Mouse (Mus musculus): ENCODE measurements around the gene Evc.

The Evc gene

GRCm38 (mm10) chr5:37330449-37331132 lies 6.1 kb downstream of the Evc start:
- no peak for TF ChIP-seq GATA4 (IDR thresholded peaks at IDR 0.05; ENCODE audit: insufficient replicate concordance, low read length)

- TF ChIP-seq GATA4 (IDR thresholded peaks at IDR 0.05; ENCODE audit: insufficient replicate concordance, low read length) = no peak
Observed at GRCm38 (mm10) chr5:37326675-37327074, 10.0 kb downstream of the Evc start.

GRCm38 (mm10) chr5:37320761-37321160 lies 15.9 kb downstream of the Evc start:
- no peak for TF ChIP-seq GATA4 (IDR thresholded peaks at IDR 0.05; ENCODE audit: insufficient replicate concordance, low read length)

DNA sequence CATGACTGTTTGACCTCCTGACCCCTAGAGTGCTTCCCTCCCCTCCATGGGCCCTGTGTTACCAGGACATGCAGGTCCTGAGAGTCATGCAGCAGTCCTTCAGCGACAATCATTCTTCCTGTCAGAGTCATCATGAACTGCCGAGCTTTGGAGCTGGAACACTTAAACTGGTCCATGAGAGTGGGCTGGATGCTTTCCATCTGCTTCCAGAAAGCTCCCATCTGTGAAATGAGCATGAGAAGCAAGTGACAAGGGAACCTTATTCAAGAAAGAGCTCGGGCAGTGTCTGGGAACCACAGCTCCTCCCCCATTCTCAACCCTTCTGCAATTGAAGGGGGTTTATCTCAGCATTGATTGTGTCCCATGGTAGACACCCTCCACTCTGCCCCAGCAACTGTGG lies 16.5 kb downstream of the Evc start:
- TF ChIP-seq GATA4 (IDR thresholded peaks at IDR 0.05; ENCODE audit: insufficient replicate concordance, low read length) = no peak

GRCm38 (mm10) chr5:37318715-37319114 lies 18.0 kb downstream of the Evc start:
- no peak for TF ChIP-seq GATA4 (IDR thresholded peaks at IDR 0.05; ENCODE audit: insufficient replicate concordance, low read length)

DNA sequence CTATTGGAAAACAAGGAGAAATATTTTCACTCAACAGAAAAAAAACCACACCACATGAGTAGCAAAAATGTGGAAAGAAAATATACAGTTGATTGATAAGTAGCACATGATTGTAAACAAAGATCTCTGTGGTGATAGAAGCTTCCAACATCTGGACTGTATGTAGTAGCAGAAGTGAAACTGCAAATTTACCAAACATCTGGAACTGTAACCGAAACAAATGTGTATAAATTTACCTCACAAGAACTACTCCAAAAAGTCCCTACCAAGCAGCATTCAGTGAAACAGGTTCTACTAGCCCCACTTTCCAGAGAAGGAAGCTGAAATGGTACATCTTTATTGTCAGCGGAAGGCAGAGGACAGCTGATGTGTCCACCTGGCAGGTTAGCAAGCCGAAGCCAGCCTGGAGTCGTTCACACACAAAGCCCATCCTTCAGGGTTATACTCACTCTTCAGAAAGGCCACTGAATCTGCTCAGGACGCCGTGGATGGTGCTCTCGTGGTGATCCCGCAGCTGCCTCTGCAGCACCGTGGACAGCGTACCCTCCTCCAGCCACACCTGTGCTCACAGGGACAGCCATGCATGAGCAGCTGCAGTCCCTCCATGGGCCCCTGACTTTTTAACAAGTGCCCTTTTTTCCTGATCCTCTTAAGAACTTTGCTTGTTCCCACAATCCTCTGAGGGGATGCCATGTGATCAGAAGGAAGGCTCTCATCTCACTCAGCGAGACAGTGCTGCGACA lies 23.5 kb downstream of the Evc start:
- TF ChIP-seq GATA4 (IDR thresholded peaks at IDR 0.05; ENCODE audit: insufficient replicate concordance, low read length) = no peak

DNA sequence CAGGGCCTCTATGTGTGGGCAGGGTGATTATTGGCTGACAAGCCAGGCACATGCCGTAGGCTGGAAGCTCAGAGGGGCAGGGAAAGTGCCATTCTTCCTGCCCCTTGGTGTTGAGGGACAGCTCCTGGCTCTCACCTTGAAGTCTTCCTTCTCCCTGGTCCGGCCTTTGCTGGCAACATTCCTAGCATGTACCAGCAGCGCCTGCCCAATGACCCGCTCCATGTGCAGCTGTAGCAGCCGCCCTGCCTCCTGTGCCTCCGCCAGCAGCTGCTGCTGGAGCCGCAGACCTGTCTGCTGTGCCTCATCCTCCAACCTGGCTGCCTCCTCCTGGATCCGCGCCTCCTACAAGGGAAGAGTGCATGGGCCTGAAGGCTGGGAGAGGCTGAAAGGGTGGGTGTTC lies 26.7 kb downstream of the Evc start:
- TF ChIP-seq GATA4 (IDR thresholded peaks at IDR 0.05; ENCODE audit: insufficient replicate concordance, low read length) = no peak

- TF ChIP-seq GATA4 (IDR thresholded peaks at IDR 0.05; ENCODE audit: insufficient replicate concordance, low read length) = no peak
Observed at GRCm38 (mm10) chr5:37298370-37298769, 38.3 kb downstream of the Evc start.

DNA sequence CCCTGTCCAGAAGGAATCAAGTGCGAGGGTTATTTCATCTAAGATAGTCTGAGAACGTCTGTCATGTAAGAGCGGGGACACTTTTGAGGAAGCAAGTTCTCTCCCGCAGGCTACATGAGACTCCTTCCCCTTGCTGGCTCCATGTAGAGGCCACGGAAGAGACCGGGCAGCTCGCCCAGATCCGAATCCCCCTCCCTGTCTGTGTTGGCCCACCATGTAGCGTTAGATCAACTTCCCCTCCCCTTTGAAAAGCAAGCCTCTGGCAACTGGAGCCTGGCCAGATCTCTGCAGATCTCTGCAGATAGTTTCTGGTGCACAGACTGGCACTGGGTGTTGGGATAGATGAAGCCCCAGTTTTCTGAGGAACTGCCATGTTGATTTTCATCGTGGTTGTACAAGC lies 40.0 kb downstream of the Evc start:
- TF ChIP-seq GATA4 (IDR thresholded peaks at IDR 0.05; ENCODE audit: insufficient replicate concordance, low read length) = no peak

GRCm38 (mm10) chr5:37290983-37291382 lies 45.7 kb downstream of the Evc start:
- no peak for TF ChIP-seq GATA4 (IDR thresholded peaks at IDR 0.05; ENCODE audit: insufficient replicate concordance, low read length)

DNA sequence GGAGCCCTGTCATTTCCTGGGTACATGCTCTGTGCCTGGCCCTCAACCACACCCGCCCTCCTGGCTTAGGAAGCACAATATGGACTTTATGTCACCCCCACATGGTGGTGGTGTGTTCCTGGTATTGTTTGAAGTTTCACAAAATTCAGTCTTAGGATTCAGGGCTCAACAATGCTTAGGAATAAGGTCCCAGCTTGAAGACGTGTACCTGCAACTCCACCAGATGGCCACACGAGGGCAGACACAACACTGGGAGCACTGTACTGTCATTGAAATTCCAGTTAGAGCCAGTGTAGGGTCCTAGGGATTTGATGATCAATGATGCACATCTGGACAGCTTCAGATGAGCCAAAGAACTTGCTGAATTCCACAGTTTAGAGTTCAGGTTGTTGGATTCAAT lies 47.5 kb downstream of the Evc start:
- no peak for TF ChIP-seq GATA4 (IDR thresholded peaks at IDR 0.05; ENCODE audit: insufficient replicate concordance, low read length)

DNA sequence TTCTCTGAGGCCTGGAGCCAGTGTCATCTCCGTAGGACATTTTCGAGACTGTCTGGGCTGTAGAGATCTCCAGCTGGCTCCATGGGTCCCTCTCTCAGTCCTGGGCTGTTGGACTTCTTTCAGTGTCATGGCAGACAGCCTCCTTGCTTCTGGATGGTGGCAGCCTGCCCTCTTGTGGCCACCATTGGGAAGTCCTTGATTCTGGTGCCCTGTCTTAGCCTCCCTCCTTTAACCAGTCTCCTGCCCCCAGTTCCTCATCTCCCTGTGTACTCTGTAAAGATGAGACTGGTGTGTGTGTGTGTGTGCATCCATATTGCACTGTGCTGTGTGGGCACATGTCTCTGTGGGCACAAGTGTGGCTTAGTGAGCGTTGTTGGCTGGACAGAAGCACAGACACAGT lies 48.3 kb downstream of the Evc start:
- no peak for TF ChIP-seq GATA4 (IDR thresholded peaks at IDR 0.05; ENCODE audit: insufficient replicate concordance, low read length)

GRCm38 (mm10) chr5:37281021-37281420 lies 55.7 kb downstream of the Evc start:
- TF ChIP-seq GATA4 (IDR thresholded peaks at IDR 0.05; ENCODE audit: insufficient replicate concordance, low read length) = no peak

DNA sequence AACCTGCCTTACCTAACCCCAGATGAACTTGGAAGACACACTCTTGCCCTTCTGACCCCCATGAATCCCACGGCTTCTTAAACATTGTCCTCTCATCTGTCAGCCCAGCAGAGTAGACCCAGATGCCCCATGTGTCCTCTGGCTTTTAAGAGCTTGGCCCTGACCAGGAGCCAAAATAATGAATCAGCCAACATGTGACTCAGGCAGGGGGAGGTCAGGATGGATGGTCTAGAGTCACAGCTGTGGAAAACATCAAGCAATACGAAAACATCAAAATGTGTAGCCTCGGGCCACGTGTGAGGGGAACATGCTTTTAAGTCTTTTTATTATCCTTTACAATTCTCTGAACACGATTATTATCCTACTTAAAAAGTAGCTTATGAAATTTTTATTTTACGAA lies 72.9 kb downstream of the Evc start:
- TF ChIP-seq GATA4 (IDR thresholded peaks at IDR 0.05; ENCODE audit: insufficient replicate concordance, low read length) = no peak

DNA sequence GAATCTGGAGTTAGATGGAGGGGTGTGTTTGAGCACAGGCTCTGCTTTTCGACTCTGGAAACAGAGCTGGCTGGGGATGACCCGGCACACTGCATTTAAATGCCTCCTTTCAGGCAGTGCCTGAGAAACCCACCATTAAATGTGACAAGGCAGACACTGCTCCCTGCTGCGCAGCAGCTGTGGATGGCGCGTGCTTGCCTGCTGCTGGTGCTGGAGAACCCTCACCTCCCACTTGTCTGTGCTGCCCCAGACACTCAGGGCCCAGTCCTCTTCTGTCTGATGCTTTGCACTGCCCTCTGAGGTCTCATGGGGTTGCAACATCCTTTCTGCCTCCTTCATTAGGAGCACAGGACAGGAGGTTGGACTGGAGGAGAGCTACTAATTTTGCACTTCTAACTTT lies 75.0 kb downstream of the Evc start:
- TF ChIP-seq GATA4 (IDR thresholded peaks at IDR 0.05; ENCODE audit: insufficient replicate concordance, low read length) = no peak

GRCm38 (mm10) chr5:37257243-37257642 lies 79.5 kb downstream of the Evc start:
- TF ChIP-seq GATA4 (IDR thresholded peaks at IDR 0.05; ENCODE audit: insufficient replicate concordance, low read length) = no peak

DNA sequence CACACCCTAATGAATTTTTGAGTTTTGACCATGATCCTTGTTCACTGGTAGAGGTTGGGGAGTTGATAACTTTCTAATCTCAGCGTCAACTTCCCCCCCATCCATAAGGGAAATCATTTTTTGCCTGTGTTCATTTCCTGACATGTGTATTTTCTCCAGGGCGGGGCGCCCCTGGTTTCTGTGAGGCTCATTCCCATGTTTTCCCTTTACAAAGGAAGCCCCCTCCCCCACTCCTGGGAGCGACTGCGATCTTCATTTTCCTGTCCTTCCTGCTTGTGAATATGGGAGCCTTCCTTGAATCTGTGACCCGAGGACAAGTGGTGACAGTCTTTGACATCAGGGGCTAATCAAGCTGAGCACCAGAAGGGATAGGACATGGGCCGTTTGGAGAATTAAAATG lies 79.9 kb downstream of the Evc start:
- TF ChIP-seq GATA4 (IDR thresholded peaks at IDR 0.05; ENCODE audit: insufficient replicate concordance, low read length) = no peak
